Mouse (Mus musculus): ENCODE results near the gene Mapk8ip3.
"Not testable (repeated sequence)": the region's sequence is repeated elsewhere in the genome, so short reads cannot be mapped to it uniquely, and the experiment has no call there.

The Mapk8ip3 gene

GRCm38 (mm10) chr17:24936259-24937237 lies at the start of gene Mapk8ip3:
TSS of gene Mapk8ip3 (minus strand) at chr17:24936977.
- DNase-seq (ENCODE audit: low spot score in 2 of 2) = peak; percentile 97 to 98

- no peak for DNase-seq (ENCODE audit: low spot score in 2 of 2)
Observed at GRCm38 (mm10) chr17:24960852-24961715, 24.3 kb upstream of the Mapk8ip3 start.

GRCm38 (mm10) chr17:24960135-24960851 lies 23.5 kb upstream of the Mapk8ip3 start, which contains the start of gene Jpt2:
TSS of gene Jpt2 (minus strand) at chr17:24960689.
- peak; percentile 97 to 98 for DNase-seq (ENCODE audit: low spot score in 2 of 2)

- DNase-seq (ENCODE audit: low spot score in 2 of 2) = no peak
Observed at GRCm38 (mm10) chr17:24959371-24959770, 22.6 kb upstream of the Mapk8ip3 start.

- no peak for DNase-seq (ENCODE audit: low spot score in 2 of 2)
Observed at GRCm38 (mm10) chr17:24953291-24953690, 16.5 kb upstream of the Mapk8ip3 start.

- no peak for DNase-seq (ENCODE audit: low spot score in 2 of 2)
Observed at GRCm38 (mm10) chr17:24950671-24951070, 13.9 kb upstream of the Mapk8ip3 start.

- DNase-seq (ENCODE audit: low spot score in 2 of 2) = no peak
Observed at GRCm38 (mm10) chr17:24948204-24948603, 11.4 kb upstream of the Mapk8ip3 start.

GRCm38 (mm10) chr17:24943589-24943988 lies 6.8 kb upstream of the Mapk8ip3 start:
- DNase-seq (ENCODE audit: low spot score in 2 of 2) = not testable (repeated sequence)

GRCm38 (mm10) chr17:24943036-24943435 lies 6.3 kb upstream of the Mapk8ip3 start:
- DNase-seq (ENCODE audit: low spot score in 2 of 2) = peak; percentile 74 to 77

GRCm38 (mm10) chr17:24942453-24942852 lies 5.7 kb upstream of the Mapk8ip3 start:
- DNase-seq (ENCODE audit: low spot score in 2 of 2) = peak; percentile 43 to 49

GRCm38 (mm10) chr17:24937266-24937665 lies 489 bp upstream of the Mapk8ip3 start:
- DNase-seq (ENCODE audit: low spot score in 2 of 2) = no peak

GRCm38 (mm10) chr17:24935666-24936065 lies 1.1 kb downstream of the Mapk8ip3 start:
- no peak for DNase-seq (ENCODE audit: low spot score in 2 of 2)

GRCm38 (mm10) chr17:24934926-24935325 lies 1.9 kb downstream of the Mapk8ip3 start:
- DNase-seq (ENCODE audit: low spot score in 2 of 2) = no peak

- DNase-seq (ENCODE audit: low spot score in 2 of 2) = no peak
Observed at GRCm38 (mm10) chr17:24933163-24933562, 3.6 kb downstream of the Mapk8ip3 start.

GRCm38 (mm10) chr17:24932431-24932830 lies 4.3 kb downstream of the Mapk8ip3 start:
- DNase-seq (ENCODE audit: low spot score in 2 of 2) = no peak

- DNase-seq (ENCODE audit: low spot score in 2 of 2) = no peak
Observed at GRCm38 (mm10) chr17:24929506-24929905, 7.3 kb downstream of the Mapk8ip3 start.

GRCm38 (mm10) chr17:24923246-24923645 lies 13.5 kb downstream of the Mapk8ip3 start:
- DNase-seq (ENCODE audit: low spot score in 2 of 2) = no peak

GRCm38 (mm10) chr17:24913984-24914383 lies 22.8 kb downstream of the Mapk8ip3 start:
- DNase-seq (ENCODE audit: low spot score in 2 of 2) = no peak

GRCm38 (mm10) chr17:24907591-24907990 lies 29.2 kb downstream of the Mapk8ip3 start:
- DNase-seq (ENCODE audit: low spot score in 2 of 2) = no peak

GRCm38 (mm10) chr17:24903767-24904166 lies 33.0 kb downstream of the Mapk8ip3 start:
- DNase-seq (ENCODE audit: low spot score in 2 of 2) = no peak

- DNase-seq (ENCODE audit: low spot score in 2 of 2) = no peak
Observed at GRCm38 (mm10) chr17:24902671-24903474, 33.9 kb downstream of the Mapk8ip3 start.

All from right cerebral cortex, adult 2 months (tissue).